Mouse (Mus musculus) MEL (cell line): ENCODE data around the gene Sat2.

Source experiments
- CTCF ChIP-seq, 3 experiments: IDR thresholded peaks in 2 of 3; conservative IDR thresholded peaks in 1 of 3; 2 replicates each; pipeline ENCODE4 v1.5.1; 2011 to 2012; ENCODE audit warnings: low read length in 3 of 3, low read depth in 2 of 3, mild to moderate bottlenecking in 2 of 3, improper control_type of control experiment in 1 of 3, inconsistent platforms in 1 of 3, mixed read lengths in 1 of 3, moderate library complexity in 1 of 3; ENCODE audit not compliant: control insufficient read depth in 1 of 3, insufficient read depth in 1 of 3, poor library complexity in 1 of 3, severe bottlenecking in 1 of 3
- GABPA ChIP-seq: IDR thresholded peaks from 2 replicates; pipeline ENCODE4 v1.6.1; 2012; ENCODE audit warnings: low read depth, mild to moderate bottlenecking, inconsistent platforms, low read length, improper control_type of control experiment, moderate library complexity
- MAFK ChIP-seq: IDR thresholded peaks from 2 replicates; pipeline ENCODE4 v1.6.1; 2011; ENCODE audit warnings: low read depth, mild to moderate bottlenecking, low read length, improper control_type of control experiment, borderline replicate concordance
- POLR2A ChIP-seq, 2 experiments: IDR thresholded peaks; 2 replicates each; pipeline ENCODE4 v1.6.1; 2011 to 2012; ENCODE audit warnings: low read length in 2 of 2, mild to moderate bottlenecking in 2 of 2, control low read depth in 1 of 2, improper control_type of control experiment in 1 of 2, low read depth in 1 of 2, moderate library complexity in 1 of 2; ENCODE audit not compliant: control insufficient read depth in 1 of 2, insufficient read depth in 1 of 2, poor library complexity in 1 of 2
- RAD21 ChIP-seq: IDR thresholded peaks from 2 replicates; pipeline ENCODE4 v1.6.1; 2011; ENCODE audit warnings: mild to moderate bottlenecking, low read depth, low read length, improper control_type of control experiment
- USF2 ChIP-seq, 2 experiments: IDR thresholded peaks; 2 replicates each; pipeline ENCODE4 v1.6.1; 2011 to 2012; ENCODE audit warnings: improper control_type of control experiment in 2 of 2, low read length in 2 of 2, borderline replicate concordance in 1 of 2, inconsistent platforms in 1 of 2, low read depth in 1 of 2, mild to moderate bottlenecking in 1 of 2; ENCODE audit not compliant: insufficient read depth in 1 of 2
- ZKSCAN1 ChIP-seq: IDR thresholded peaks from 2 replicates; pipeline ENCODE4 v1.6.1; 2012; ENCODE audit warnings: low read depth, mild to moderate bottlenecking, inconsistent platforms, low read length, improper control_type of control experiment, moderate library complexity
- ZNF384 ChIP-seq: IDR thresholded peaks from 2 replicates; pipeline ENCODE4 v1.6.1; 2012; ENCODE audit warnings: low read depth, mild to moderate bottlenecking, inconsistent platforms, low read length, improper control_type of control experiment

- TF ChIP-seq CTCF (IDR thresholded peaks at IDR 0.05 in 2 of 3, conservative IDR thresholded peaks at IDR 0.05 in 1 of 3; ENCODE audit: control insufficient read depth in 1 of 3, insufficient read depth in 1 of 3, low read depth in 2 of 3, low read length in 3 of 3, poor library complexity in 1 of 3, severe bottlenecking in 1 of 3) (no peak), POLR2A (IDR thresholded peaks at IDR 0.05; ENCODE audit: control insufficient read depth in 1 of 2, insufficient read depth in 1 of 2, low read depth in 1 of 2, low read length in 2 of 2, poor library complexity in 1 of 2) (no peak), USF2 (IDR thresholded peaks at IDR 0.05; ENCODE audit: borderline replicate concordance in 1 of 2, insufficient read depth in 1 of 2, low read depth in 1 of 2, low read length in 2 of 2) (no peak), MAFK (no peak), ZNF384 (no peak), RAD21 (no peak), ZKSCAN1 (no peak), GABPA (no peak)
Observed at GRCm38 (mm10) chr11:69661221-69661881, 39.5 kb downstream of the Sat2 start.
